Mouse (Mus musculus) thymus, adult 2 months (tissue): ENCODE measurements at regions not wholly inside any gene's neighbourhood (a gene's known extent, or its start where the extent isn't known, plus 50 kb on each side); places are given as distances from the start of the nearest gene placed in this dataset.

Experiments
- CTCF ChIP-seq: fragments of 200-500 bp; IDR thresholded peaks from 2 replicates; pipeline ENCODE4 v1.5.1; 2012; ENCODE audit warnings: mild to moderate bottlenecking, control low read depth, low read length, moderate library complexity, borderline replicate concordance; ENCODE audit not compliant: control insufficient read depth, poor library complexity, insufficient read depth; ENCODE audit errors: extremely low read depth
- POLR2A ChIP-seq: fragments of 200-500 bp; IDR thresholded peaks from 2 replicates; pipeline ENCODE4 v1.6.1; 2012; ENCODE audit warnings: mild to moderate bottlenecking, low read length, control low read depth, moderate library complexity; ENCODE audit not compliant: control insufficient read depth, poor library complexity, insufficient read depth; ENCODE audit errors: extremely low read depth

- TF ChIP-seq CTCF (no peak), POLR2A (no peak)
These were observed 681.8 kb downstream of the Pdcd6ip start for GRCm38 (mm10) chr9:113026096-113026903.
